Mouse (Mus musculus): ENCODE data around the gene Cpt1b.

- no peak for TF ChIP-seq POLR2A (IDR thresholded peaks at IDR 0.05; ENCODE audit: borderline replicate concordance, control insufficient read depth, low read depth, low read length)
- TF ChIP-seq CTCF (IDR thresholded peaks at IDR 0.05; ENCODE audit: control insufficient read depth, insufficient read depth, low read length) = no peak
These were observed 46.2 kb downstream of the Cpt1b start for GRCm38 (mm10) chr15:89379429-89379828.

Data from bone marrow, adult 2 months (tissue).